Mouse (Mus musculus) liver, embryonic 14 days (tissue): ENCODE data around the gene Gabrr3. TPM values are rescaled to one million over a fixed set of nuclear protein-coding genes. Genes with fewer than 3 reads are reported as not detected.

Experiments used
- polyA plus RNA-seq: library from polyadenylated mRNA; depleted of rRNA; stranded (reverse); fragments of >200 nt; gene quantifications from 2 replicates; pipeline ENCODE4 v1.2.3, GENCODE M21; 2012; rRNA removed

Gabrr3 gene
- not detected in 2 replicates for polyA plus RNA-seq

DNA sequence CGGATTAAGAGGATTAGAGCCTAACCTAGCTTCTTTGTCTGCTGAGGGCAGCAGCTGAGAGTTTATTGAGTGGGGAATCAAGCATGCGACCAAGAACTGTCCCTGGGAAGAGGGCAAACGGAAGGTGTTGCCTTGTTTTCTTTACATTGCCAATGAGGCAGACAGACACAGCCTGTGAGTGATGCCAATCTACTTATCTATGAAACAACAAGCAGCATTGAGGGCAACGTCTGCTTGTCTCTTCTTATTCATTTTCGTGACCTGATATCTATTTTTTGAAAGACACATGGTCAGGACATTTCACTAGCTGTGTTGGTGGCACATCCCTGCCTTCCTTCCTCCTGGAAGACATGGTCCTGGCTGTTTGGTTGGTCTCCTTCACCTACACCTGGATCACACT lies at the start of gene Gabrr3:
Gabrr3 (plus strand) TSS at position 301 of the 400 bp plus-strand sequence.

DNA sequence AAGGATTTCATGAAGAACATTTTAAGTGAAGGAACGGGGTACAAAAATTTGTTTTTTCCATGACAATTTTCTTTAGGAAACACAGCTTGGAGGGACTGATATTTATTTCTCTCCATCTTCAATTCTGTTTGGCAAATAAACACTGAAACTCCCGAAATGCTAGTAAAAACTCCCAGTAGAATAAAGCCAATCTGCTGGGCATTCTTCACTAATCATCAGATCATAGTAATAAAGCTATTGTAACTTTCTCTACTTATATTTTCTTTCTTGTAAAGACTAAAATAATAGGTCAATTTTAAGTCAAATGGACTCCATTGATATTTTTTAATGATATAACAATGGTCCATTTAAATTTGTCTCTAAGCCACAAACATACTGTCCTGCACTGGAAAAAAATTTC lies 43.2 kb upstream of the Gabrr3 start, which contains the start of gene Olfr209:
Olfr209 (minus strand) TSS at position 101 of the 400 bp plus-strand sequence.

DNA sequence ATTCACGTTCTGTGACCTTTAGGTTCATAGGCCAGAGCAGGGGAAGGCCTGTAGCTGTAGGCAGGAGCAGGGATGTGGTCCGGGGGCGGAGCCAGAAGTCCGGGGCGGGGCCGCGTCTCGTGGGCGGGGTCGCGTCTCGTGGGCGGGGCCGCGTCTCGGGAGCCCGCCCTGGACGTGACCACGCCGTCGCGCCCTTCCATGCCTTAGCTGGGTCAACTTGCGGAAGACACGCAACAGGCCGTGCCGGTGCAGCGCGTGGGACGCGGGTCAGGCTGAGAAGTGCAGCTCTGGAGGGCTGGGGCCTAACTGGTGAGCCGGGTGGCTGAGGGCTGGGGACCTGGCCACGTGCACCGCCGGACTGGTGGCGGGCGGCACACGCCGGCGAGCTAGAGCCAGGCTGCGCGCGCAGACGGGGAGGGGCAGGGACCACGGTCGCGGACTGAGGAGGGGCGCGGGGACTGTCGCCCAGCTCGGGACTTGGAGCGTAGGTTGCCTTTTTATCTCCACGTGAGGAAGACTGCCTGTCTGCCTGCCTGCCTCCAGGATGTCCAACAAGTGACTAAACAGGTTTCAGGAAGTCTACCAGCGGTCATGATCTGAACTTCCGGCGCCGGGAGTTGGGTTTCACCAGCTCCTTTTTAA lies 64.6 kb downstream of the Gabrr3 start, which contains the start of gene Riox2:
Riox2 (plus strand) TSS at position 139 of the 642 bp plus-strand sequence.

Other genes with a start within 250 kb of the Gabrr3 start
- not detected in 2 replicates for gene Olfr196, start 236.9 kb upstream of the Gabrr3 start, polyA plus RNA-seq
- not detected in 2 replicates for gene Olfr198, start 203.8 kb upstream of the Gabrr3 start, polyA plus RNA-seq
- not detected in 2 replicates for gene Olfr199, start 187.6 kb upstream of the Gabrr3 start, polyA plus RNA-seq
- gene Olfr201, start 134.7 kb upstream of the Gabrr3 start, polyA plus RNA-seq: 0.07 and 0.08 TPM in 2 replicates
- not detected in 2 replicates for gene Olfr202, start 120.5 kb upstream of the Gabrr3 start, polyA plus RNA-seq
- gene Olfr203, start 108.5 kb upstream of the Gabrr3 start, polyA plus RNA-seq: not detected in 2 replicates
- not detected in 2 replicates for gene Olfr204, start 89.1 kb upstream of the Gabrr3 start, polyA plus RNA-seq
- not detected in 2 replicates for gene Olfr205, start 76.2 kb upstream of the Gabrr3 start, polyA plus RNA-seq
- not detected in 2 replicates for gene Olfr206, start 58.1 kb upstream of the Gabrr3 start, polyA plus RNA-seq
- not detected in 2 replicates for gene Olfr209, start 43.3 kb upstream of the Gabrr3 start, polyA plus RNA-seq
- gene Riox2, start 64.4 kb downstream of the Gabrr3 start, polyA plus RNA-seq: 7.5 and 8.5 TPM in 2 replicates
- 0.57 and 0.58 TPM in 2 replicates for gene Crybg3, start 193.6 kb downstream of the Gabrr3 start, polyA plus RNA-seq
- 1.3 and 1.4 TPM in 2 replicates for gene Arl6, start 232.1 kb downstream of the Gabrr3 start, polyA plus RNA-seq